Mouse (Mus musculus) B cell, adult 62 days (primary cell): Measurements from ENCODE around the gene Ftsj1. TPM values are rescaled to one million over a fixed set of nuclear protein-coding genes. Genes with fewer than 3 reads are reported as not detected.

Experiments
- total RNA-seq: library from RNA; stranded (reverse); gene quantifications from 4 replicates; pipeline ENCODE4 v1.2.4, GENCODE M21; 2023

Gene Ftsj1
- 12.3 to 19.3 TPM (median 16.9 TPM) in 4 replicates for total RNA-seq

DNA sequence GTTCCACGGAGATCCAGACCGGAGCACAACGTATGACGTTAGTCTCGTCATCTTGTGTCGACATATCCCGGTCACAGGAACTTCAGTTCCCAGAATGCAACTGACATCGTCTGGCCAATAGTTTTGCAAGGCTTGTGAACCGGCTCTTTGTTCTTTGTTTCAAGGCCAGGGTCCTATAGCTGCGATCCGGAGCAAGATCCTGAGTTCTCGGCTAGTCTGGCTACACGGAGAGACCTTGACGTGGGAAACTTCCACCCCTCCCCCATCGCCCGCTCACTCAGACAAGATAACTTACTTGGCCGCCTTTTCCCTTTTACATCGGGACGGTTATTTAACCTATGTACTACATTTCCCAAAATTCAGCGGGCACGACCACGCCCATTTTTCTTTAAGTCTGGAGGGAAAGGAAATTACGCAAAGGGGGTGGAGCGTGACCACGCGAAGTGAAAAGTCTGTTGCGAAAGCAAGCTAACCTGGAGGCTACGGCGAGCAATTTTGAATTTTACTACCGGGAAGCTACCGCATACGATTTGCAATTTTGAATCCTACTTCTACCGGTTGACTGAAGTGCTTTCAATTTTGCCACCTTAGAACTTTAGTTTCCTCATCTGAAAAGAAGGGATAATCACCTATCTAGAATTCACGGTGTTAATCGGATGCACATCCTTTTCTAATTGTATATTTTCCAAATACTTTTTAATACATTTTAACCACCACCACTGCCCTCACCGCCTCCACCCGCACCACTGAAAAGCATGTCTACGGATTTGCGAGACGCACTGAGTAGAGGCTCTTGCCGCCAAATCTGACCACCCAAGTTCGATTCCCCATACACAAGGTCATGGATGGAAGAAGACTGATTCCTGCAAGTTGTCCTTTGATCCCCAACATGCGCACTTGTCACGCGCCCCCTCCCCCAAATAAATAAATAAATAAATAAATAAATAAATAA is at the start of gene Ftsj1:
Gene Ftsj1, minus strand, starts transcription at position 73 of the 952 bp plus-strand sequence.

DNA sequence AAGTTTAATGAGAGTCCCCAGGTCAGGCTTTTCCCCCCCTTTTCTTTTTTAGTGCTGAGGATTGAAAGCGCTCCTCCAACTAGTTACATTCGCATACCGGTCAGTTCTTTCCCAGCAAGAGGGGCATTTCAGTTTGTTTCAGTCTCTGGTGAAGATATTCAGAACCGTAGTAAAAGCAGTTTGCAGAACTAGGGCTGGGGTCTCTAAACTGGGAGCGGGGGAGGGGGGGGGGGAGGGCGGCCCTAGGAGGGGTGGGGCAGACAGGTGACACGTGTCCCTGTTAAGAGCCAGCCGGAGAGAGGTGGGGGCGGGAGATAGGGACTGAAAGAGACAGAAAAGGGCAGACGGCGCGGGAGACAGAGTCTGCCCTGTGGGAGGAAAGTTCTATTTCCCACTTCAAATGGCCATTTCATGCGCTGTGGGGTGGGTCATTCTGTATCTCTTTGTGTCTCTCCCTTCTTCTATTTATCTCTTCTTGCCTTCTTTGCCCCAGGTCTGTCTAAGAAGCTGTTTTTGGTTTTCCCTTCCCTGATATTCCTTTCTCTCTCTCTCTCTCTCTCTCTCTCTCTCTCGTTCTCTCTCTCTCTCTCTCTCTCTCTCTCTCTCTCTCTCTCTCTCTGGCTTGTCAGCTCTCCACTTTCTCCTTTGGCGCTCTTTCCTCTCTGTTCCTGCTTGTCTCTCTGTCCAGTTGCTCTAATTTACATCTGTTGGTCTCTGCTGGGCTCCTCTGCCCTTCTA is 19.0 kb upstream of the Ftsj1 start, which contains the start of gene Slc38a5:
Gene Slc38a5, plus strand, starts transcription at position 51 of the 738 bp plus-strand sequence.

DNA sequence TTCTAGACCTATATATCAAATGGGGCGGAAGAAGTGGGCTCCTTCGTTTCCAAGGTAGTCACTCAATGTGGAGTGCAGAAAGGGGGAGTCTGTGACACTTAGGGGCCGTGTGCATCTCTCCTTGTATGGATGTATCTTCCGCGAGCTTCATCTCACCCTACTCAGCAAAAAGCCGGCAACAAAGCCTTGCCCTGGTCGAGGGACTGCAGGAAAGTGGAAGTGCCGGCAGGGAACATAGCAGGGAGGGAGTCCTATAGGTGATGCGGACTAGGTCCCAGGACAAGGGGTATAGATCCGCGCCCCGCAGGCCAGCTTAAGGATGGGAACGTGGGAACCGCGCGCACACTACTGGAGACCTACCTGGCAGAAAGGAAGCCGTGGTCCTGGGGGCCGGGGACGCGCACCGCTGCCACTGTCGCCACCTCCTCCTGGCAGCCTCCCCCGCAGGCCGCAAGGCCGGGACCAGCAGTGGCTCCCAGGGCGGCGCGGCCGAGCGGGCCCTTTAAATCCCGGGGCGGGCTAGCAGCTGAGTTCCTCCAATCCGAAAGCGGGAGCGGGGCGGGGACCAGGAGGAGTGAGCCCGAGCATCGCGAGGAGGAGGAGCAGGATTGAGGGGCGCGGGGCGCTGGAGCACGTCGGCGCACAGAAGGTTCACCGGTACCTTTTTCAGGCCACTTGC is 46.1 kb downstream of the Ftsj1 start, which contains the start of gene Porcn:
Gene Porcn, minus strand, starts transcription at position 511 of the 679 bp plus-strand sequence.

DNA sequence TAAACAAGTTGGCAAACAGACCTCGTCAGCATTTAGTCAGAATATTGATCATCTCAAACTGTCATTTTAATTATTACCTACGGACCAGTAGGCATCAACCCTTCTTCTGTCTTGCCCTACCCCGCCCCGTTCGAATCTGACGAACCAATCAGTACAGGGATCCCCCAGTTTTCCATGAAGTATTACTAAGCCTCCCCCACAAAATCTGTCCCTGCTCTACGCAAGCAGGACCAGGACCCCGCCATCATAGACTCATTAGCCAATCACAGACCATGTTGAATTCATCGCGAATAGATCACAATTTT is 58.8 kb downstream of the Ftsj1 start, which contains the start of gene Ebp:
Gene Ebp, minus strand, starts transcription at position 94 of the 305 bp plus-strand sequence.

Other genes starting within 250 kb of the Ftsj1 start
- not detected in 4 replicates for gene Glod5, start 233.9 kb downstream of the Ftsj1 start, total RNA-seq
- 25.6 to 28.5 TPM (median 27.7 TPM) in 4 replicates for gene Suv39h1, start 177.6 kb downstream of the Ftsj1 start, total RNA-seq
- 123 to 128 TPM (median 127 TPM) in 4 replicates for gene Was, start 161.9 kb downstream of the Ftsj1 start, total RNA-seq
- gene Wdr13, start 119.5 kb downstream of the Ftsj1 start, total RNA-seq = 32.4 to 39.9 TPM (median 35.9 TPM) in 4 replicates
- 695 to 785 TPM (median 740 TPM) in 4 replicates for gene Rbm3, start 106.5 kb downstream of the Ftsj1 start, total RNA-seq
- 19.7 to 22.6 TPM (median 20.8 TPM) in 4 replicates for gene Tbc1d25, start 76.2 kb downstream of the Ftsj1 start, total RNA-seq
- 23.1 to 33.3 TPM (median 30.1 TPM) in 4 replicates for gene Ebp, start 58.9 kb downstream of the Ftsj1 start, total RNA-seq
- gene Porcn, start 45.9 kb downstream of the Ftsj1 start, total RNA-seq = 0.46 TPM in 1 of 4 replicates, not detected in the others
- gene Slc38a5, start 18.7 kb upstream of the Ftsj1 start, total RNA-seq = 0.30 TPM in 1 of 4 replicates, not detected in the others
- gene Ssxb10, start 75.0 kb upstream of the Ftsj1 start, total RNA-seq = not detected in 4 replicates
- gene Ssxb9, start 114.6 kb upstream of the Ftsj1 start, total RNA-seq = not detected in 4 replicates
- not detected in 4 replicates for gene Ssxb1, start 160.9 kb upstream of the Ftsj1 start, total RNA-seq
- gene Ssxb2, start 209.3 kb upstream of the Ftsj1 start, total RNA-seq = not detected in 4 replicates